Mouse (Mus musculus): Measurements from ENCODE around the gene Peli1. TPM values are rescaled to one million over a fixed set of nuclear protein-coding genes. Genes with fewer than 3 reads are reported as not detected.

Peli1 gene
- total RNA-seq, 2 experiments from 2014 or later, result 39.4 to 48.0 TPM

DNA sequence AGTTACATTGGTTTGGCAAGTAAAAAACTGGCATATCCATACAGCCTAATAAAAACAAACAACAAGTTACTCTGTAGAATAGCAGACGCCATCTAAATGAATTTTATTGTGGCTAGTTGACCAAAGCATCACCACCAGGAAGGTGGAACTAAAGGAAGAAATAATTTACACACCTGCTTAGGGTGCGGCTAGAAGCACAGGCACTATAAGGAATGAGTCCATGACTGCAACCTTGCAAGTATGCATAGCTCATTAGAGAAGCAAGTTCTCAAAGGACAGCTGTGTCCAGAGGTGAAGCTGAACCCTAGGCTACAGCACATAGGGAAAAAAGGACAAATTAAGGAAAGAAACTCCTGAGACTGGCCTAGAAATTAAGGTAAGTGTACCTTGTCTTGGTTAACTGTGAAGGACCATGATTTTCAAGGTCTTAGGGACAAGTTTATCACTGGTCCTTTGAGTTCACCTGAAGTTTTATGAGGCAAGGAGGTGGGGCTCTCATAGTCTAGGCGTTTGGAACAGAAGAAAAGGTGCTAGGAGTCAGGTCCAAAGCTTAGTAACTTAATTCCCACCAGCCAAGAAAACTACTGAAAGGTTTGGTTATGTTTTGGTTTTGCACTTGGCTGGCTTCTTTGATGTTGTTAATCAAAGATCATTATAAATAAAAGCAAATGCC lies 25.7 kb downstream of the Peli1 start:
- no peak overlapping the region for H3K27ac ChIP-seq
- H3K4me3 ChIP-seq, result no peak overlapping the region
- TF ChIP-seq CTCF (IDR thresholded peaks at IDR 0.05), result no peak
- no peak for DNase-seq (ENCODE audit: extremely low spot score in 1 of 2, low spot score in 2 of 2)
- intact Hi-C loops (cut with DNase I), result no loop called here

DNA sequence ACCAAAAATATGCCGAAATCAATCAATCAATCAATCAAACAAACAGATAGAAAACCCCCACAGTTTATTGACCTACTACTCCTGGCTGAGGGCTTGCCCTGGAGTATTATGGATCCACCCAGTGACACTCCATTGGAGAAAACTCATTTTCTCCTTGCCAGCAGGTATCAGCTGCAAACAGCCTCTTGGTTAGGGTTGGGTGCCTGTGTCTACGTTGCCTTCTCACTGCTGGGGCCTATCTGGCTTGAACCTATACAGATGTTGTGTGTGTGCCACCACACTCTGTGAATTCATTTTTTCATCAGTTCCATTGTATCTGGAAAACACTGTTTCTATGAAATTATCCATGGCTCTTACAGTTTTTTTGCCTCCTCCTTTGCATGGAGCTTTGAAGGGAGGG lies 30.6 kb downstream of the Peli1 start:
- intact Hi-C loops (cut with DNase I), result no loop called here
- no peak overlapping the region for H3K27ac ChIP-seq
- no peak for DNase-seq (ENCODE audit: extremely low spot score in 1 of 2, low spot score in 2 of 2)
- no peak overlapping the region for H3K4me3 ChIP-seq
- no peak for TF ChIP-seq CTCF (IDR thresholded peaks at IDR 0.05)

DNA sequence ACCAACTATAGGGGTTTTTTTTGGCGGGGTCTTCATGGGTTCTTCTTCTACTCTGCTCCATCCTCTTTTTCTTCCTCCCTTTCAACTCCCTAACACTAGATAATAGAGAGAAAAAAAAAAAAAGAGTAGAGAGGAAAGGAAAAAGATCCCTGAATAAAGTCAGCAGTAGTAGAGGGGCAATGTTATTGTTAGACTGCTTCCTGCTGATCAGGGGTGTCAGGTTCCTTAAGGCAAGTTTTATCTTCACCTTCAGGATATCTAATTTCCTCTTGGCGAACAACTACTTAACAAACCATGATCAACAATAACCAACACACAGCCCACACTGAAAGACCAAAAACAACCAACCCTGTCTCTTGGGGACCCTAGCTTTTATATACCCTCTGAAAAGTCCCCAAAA lies 31.3 kb downstream of the Peli1 start:
- intact Hi-C loops (cut with DNase I), result no loop called here
- DNase-seq (ENCODE audit: extremely low spot score in 1 of 2, low spot score in 2 of 2), result no peak
- H3K27ac ChIP-seq, result no peak overlapping the region

DNA sequence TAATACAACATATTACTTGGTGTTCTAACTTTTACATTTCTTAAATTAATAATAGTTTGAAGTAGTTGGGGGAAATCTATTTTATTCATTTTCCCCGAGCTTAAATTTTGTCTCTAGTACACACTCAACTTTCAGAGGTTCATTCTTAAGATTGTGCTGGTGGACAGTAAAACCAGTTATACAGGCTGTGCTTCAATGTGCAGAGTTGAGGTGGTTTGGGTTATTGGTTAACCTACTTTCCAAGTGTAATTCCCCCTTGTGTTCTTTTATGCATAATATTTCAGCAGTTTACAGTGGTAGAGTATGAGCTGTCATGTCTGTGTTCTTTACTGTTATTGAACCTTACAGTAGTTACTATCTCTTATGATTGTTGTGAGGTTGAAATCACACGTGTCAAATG lies 40.6 kb downstream of the Peli1 start:
- DNase-seq (ENCODE audit: extremely low spot score in 1 of 2, low spot score in 2 of 2), result no peak
- no peak overlapping the region for H3K4me3 ChIP-seq
- intact Hi-C loops (cut with DNase I), result no loop called here
- TF ChIP-seq CTCF (IDR thresholded peaks at IDR 0.05), result no peak
- H3K27ac ChIP-seq, result no peak overlapping the region

More for the DNA sequence above, 31.3 kb downstream of the Peli1 start:
- no peak overlapping the region for H3K4me3 ChIP-seq
- TF ChIP-seq CTCF (IDR thresholded peaks at IDR 0.05), result no peak

DNA sequence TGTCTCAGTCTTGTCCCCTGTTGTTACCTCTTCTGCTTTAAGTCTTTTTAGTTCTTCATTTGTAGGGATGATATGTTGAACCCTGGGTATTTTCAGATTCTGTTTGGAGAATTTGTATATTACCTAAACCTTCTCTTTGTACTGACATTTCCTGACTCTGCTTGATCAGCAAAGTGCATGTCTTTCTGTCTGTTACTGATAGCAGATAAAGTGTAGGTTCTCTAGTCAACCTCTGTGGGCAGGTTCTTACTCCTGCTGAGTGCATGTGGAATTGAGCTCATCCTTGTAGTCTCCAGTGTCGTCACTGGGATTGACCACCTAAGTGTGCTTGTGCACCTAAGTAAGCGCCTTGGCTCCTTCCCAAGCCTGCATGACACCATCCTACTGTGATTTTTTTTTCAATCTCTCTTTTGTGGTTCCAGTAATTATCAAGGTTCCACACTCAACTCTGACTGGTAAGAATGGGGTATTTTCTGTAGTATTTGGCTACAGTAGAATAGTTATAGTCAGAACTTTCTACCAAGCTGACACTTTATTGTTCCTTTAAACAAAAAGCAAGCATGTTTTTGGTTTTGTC lies 43.9 kb downstream of the Peli1 start:
- Histone ChIP-seq H3K4me3 (no peak overlapping the region), H3K27ac (no peak overlapping the region)
- no peak for TF ChIP-seq CTCF (IDR thresholded peaks at IDR 0.05)
- intact Hi-C loops (cut with DNase I), result no loop called here
- DNase-seq (ENCODE audit: extremely low spot score in 1 of 2, low spot score in 2 of 2), result no peak

DNA sequence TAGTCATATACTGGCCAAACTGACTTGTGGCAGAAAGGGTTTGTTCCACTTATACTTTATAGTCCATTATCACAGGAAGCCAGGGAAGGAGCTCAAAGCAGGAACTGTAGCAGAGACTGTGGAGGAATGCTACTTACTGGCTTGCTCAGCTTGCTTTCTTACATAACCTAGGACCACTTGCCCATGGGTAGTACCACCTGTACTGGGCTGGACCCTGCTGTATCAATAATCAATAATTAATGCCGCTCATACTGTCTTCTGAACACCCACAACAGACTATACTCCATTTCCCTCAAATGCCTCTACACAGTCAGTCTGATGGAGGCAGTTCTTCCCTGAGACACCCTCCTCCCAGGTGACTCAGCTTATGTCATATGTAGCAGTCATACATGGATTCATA lies 48.4 kb downstream of the Peli1 start:
- intact Hi-C loops (cut with DNase I), result no loop called here
- H3K27ac ChIP-seq, result no peak overlapping the region
- H3K4me3 ChIP-seq, result no peak overlapping the region
- DNase-seq (ENCODE audit: extremely low spot score in 1 of 2, low spot score in 2 of 2), result no peak
- no peak for TF ChIP-seq CTCF (IDR thresholded peaks at IDR 0.05)

DNA sequence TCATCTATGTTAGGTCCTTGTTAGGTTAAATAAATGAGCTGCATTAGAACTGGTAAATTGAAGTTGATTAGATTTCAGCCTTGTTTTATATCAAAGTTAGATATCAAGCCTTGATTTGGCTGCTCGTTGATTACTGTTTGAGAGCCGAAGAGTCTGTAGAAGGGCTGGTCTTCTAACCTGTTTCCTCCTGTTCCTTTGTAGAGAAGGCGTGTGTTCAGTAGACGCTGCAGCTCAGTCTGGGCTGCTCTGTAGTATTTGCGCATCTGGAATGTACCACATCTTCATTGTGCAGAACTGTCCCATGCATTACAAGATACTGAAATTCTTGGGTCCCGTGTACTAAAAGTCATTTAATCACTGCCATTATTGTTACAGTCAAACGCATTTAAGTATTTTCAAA lies 50.2 kb downstream of the Peli1 start:
- DNase-seq (ENCODE audit: extremely low spot score in 1 of 2, low spot score in 2 of 2), result no peak
- Histone ChIP-seq H3K4me3 (no peak overlapping the region), H3K27ac (no peak overlapping the region)
- intact Hi-C loops (cut with DNase I), result no loop called here
- TF ChIP-seq CTCF (IDR thresholded peaks at IDR 0.05), result no peak

DNA sequence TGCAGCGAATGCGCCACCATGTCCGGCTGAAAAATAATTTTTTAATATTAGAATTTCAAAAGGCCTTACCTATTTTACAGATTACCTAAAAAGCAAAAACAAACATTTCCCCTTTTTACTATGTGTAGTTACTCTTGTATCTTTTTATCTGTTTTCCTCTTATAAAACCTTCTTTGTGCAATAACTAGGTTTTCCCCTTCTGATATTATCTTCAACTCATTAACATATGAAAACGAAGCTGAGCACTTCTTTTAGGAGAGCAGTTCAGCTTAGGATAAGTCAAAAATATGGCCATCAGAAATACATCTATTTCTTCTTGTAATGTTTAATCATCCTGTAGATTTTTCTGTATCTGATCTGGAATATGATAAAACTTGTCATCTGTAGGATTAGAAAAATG lies 50.7 kb downstream of the Peli1 start:
- H3K27ac ChIP-seq, result no peak overlapping the region
- no peak for DNase-seq (ENCODE audit: extremely low spot score in 1 of 2, low spot score in 2 of 2)
- no peak overlapping the region for H3K4me3 ChIP-seq
- intact Hi-C loops (cut with DNase I), result no loop called here
- no peak for TF ChIP-seq CTCF (IDR thresholded peaks at IDR 0.05)

DNA sequence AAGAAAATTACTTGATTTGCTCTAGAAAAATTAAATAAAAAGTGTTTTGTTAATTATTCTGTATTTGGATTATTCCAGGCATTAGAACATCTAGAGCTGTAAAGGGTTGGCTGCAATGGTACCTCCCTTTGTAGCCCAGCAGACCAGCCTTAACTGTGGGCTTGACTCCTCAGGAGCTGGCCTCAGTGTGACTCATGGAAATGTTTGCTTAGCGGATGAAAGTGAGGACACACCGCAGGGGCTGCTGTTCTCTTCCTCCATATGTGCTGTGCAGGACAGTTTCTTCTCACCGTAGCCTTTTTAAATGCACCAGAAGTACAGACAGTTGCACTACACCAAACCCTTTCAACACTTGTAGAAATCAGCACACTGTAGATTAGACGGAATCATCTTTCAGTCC lies 58.4 kb downstream of the Peli1 start:
- TF ChIP-seq CTCF (IDR thresholded peaks at IDR 0.05), result no peak
- no peak for DNase-seq (ENCODE audit: extremely low spot score in 1 of 2, low spot score in 2 of 2)
- no peak overlapping the region for H3K4me3 ChIP-seq
- H3K27ac ChIP-seq, result no peak overlapping the region
- intact Hi-C loops (cut with DNase I), result loop anchor here (5.0 kb wide), 1 partner anchor 57 kb away; the partner anchor contains the start of gene Peli1

DNA sequence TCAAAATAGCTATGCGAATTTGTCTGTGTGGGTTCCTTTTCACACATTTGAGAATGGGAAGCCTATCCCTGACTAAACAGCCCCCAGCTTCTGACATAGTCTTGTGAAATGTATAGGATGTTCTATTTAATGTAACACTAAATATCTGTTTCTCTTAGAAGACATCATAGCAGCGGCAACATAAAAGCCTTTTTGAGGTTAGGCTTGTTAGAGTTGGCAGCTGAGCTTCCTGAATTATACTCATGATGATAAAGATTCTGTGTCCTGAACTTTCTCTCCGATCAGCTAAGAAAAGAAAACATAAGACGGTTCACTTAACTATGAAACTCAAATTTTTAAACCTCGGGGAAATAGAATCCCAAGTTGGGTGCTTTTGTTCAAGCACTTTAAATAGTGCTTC lies 59.2 kb downstream of the Peli1 start:
- no peak overlapping the region for H3K4me3 ChIP-seq
- no peak for TF ChIP-seq CTCF (IDR thresholded peaks at IDR 0.05)
- no peak overlapping the region for H3K27ac ChIP-seq
- DNase-seq (ENCODE audit: extremely low spot score in 1 of 2, low spot score in 2 of 2), result no peak
- intact Hi-C loops (cut with DNase I), result loop anchor here (5.0 kb wide), 1 partner anchor 43 kb away; no protein-coding TSS in a partner anchor

DNA sequence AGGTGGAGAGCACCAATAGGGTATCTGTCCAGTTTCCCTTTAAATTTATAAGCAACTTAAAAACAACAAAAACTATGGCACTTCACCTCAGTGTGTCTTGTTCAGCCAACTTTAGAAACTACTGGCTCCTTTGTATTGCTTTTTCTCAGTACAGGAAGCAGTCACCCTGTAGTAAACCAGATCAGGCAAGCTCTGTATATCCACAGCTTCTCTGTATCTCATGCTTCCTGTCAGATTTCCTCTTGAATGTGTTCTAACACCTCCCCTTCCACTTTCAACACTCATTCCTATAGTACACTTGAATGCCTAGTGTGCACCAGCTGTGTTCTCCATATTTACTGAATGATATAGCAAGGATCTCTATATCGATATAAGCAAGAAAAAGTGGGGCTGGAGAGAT lies 60.6 kb downstream of the Peli1 start:
- Histone ChIP-seq H3K4me3 (no peak overlapping the region), H3K27ac (no peak overlapping the region)
- no peak for DNase-seq (ENCODE audit: extremely low spot score in 1 of 2, low spot score in 2 of 2)
- TF ChIP-seq CTCF (IDR thresholded peaks at IDR 0.05), result no peak
- intact Hi-C loops (cut with DNase I), result loop anchor here (5.0 kb wide), 1 partner anchor 44 kb away; no protein-coding TSS in a partner anchor

DNA sequence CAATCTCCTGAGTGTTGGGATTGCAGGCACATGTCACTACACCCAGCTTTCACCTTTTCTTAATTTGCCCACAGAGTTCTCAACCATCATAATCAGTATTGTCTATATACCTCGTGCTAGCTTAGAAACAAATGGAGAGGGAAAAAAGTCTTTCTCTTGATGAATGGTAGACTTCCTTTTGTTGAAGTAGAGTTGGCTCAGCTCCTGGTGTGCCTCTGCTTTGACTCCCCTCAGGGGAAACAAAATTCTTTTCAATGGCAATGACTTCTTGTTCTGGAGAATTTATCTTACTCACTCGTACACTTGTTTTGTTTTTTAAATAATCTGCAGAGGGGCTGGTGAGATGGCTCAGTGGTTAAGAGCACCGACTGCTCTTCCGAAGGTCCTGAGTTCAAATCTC lies 62.0 kb downstream of the Peli1 start:
- no peak overlapping the region for H3K4me3 ChIP-seq
- no peak for TF ChIP-seq CTCF (IDR thresholded peaks at IDR 0.05)
- intact Hi-C loops (cut with DNase I), result loop anchor here (5.0 kb wide), 1 partner anchor 46 kb away; no protein-coding TSS in a partner anchor
- no peak overlapping the region for H3K27ac ChIP-seq
- no peak for DNase-seq (ENCODE audit: extremely low spot score in 1 of 2, low spot score in 2 of 2)

DNA sequence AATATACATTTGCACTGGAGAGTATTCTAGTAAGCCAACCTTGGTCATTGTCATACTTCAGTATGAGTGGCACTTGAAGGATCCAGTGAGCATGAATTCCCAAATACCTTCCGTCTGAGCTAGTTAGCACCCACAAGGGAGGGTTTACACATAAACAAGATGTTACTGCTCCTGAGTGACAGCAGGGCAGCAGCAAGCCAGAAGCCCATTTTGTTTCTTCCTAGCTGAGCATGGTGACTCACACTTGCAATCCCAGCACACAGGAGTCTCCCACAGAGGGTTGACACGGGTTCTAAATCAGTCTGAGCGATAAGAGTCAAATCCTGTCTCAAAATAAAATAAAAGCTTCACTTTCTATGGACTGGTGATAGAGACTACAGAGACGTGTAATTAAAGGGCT lies 66.5 kb downstream of the Peli1 start:
- DNase-seq (ENCODE audit: extremely low spot score in 1 of 2, low spot score in 2 of 2), result no peak
- TF ChIP-seq CTCF (IDR thresholded peaks at IDR 0.05), result no peak
- intact Hi-C loops (cut with DNase I), result no loop called here
- Histone ChIP-seq H3K27ac (no peak overlapping the region), H3K4me3 (no peak overlapping the region)

Measured in left cerebral cortex, adult 2 months (tissue).